Mouse (Mus musculus) layer of hippocampus, adult 11-12 months (tissue): Measurements from ENCODE around the gene Gsta1.
"Not testable (repeated sequence)": the region's sequence is repeated elsewhere in the genome, so short reads cannot be mapped to it uniquely, and the experiment has no call there.

Source experiments
- DNase-seq: peaks from one replicate; pipeline ENCODE4 v3.0.0; 2022; ENCODE audit warnings: low spot score

Gsta1 gene

GRCm38 (mm10) chr9:78233121-78233695, 2.8 kb downstream of the Gsta1 start:
- DNase-seq = not testable (repeated sequence)

GRCm38 (mm10) chr9:78255683-78256470, 25.4 kb downstream of the Gsta1 start:
- DNase-seq = not testable (repeated sequence)

GRCm38 (mm10) chr9:78256914-78257313, 26.5 kb downstream of the Gsta1 start, which contains the start of gene Gm3776:
Gm3776 (plus strand) TSS chr9:78257129.
- DNase-seq = not testable (repeated sequence)

DNA sequence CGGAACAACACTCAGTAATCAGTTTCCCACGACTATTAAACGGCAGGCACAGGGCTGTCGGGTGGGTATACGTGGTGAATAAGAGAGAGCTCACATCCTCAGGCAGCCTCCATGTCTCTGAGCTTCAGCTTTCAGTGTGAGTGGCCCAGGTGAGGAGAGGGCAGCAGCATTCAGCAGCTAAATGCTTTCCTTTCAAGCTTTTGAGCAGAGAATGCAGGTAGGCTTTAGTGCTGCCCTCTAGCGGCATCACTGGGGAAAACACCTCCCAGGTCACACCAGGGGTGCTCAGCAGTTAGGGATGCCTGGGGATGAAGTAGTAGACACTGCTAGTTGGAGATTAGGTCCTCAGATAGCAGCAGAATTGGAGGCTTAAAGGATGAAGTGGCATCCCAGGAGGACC, 29.2 kb downstream of the Gsta1 start:
- DNase-seq = peak; percentile 33

- not testable (repeated sequence) for DNase-seq
These were observed 40.5 kb downstream of the Gsta1 start for GRCm38 (mm10) chr9:78270945-78271344.

- DNase-seq = not testable (repeated sequence)
These were observed 51.7 kb downstream of the Gsta1 start for GRCm38 (mm10) chr9:78282002-78282711.

DNA sequence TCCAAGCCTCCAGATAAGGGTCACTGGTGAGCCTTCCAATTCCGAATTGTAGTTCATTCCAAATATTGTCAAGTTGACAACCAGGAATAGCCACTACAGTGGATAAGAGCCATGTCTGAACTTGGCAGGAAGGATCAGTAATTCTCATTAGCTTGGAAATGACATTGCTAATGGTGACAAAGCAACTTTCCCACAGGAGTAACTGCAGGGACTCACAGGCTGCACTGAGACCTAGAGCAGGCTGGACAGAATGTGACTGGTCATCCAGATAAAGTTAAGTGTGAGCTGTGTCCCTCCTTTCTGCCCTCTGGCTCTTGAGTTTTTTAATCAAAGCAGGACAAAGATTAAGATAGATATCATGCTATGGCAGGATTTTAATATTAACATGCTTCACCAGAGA, 58.6 kb downstream of the Gsta1 start:
- not testable (repeated sequence) for DNase-seq

DNA sequence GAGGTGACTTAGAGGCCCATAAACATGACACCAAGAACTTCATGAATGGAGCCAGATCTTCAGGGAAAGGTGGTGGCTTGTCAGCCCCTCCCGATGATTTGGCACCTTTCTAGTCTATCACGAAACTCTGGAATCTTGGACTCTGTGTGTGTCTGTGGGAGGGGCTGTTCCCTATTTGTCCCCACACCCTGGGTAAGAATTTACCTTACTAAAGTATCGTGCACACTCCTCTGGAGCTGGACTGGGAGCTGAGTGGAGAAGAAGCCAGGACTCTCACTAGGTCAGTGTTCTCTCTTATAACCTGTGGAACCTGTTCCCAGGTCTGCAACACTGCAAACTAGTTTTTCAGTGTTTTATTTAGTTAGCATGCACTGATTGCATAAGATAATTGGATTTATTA, 59.3 kb downstream of the Gsta1 start, which contains the start of gene Gm10639:
Gene Gm10639, plus strand, starts transcription at position 201 of the 400 bp plus-strand sequence.
- not testable (repeated sequence) for DNase-seq
